Mouse (Mus musculus) heart, postnatal 0 days (tissue): ENCODE measurements at regions not wholly inside any gene's neighbourhood (a gene's known extent, or its start where the extent isn't known, plus 50 kb on each side); places are given as distances from the start of the nearest gene placed in this dataset.

Source experiments
- CTCF ChIP-seq: IDR thresholded peaks from 2 replicates; pipeline ENCODE4 v1.5.1; 2016; ENCODE audit warnings: antibody characterized with exemption, control low read depth, low read depth
- EP300 ChIP-seq: IDR thresholded peaks from 2 replicates; pipeline ENCODE4 v1.6.1; 2016; ENCODE audit warnings: antibody characterized with exemption, low read depth

GRCm38 (mm10) chr12:117459541-117459940 is 56.7 kb upstream of the Rapgef5 start:
- TF ChIP-seq CTCF (no peak), EP300 (no peak)
